Mouse (Mus musculus) lung, postnatal 4 days (tissue): ENCODE data around the gene Trim67.
A peak's percentile ranks its signal among the peaks of the same experiment; 100 is the strongest.

Experiments
- DNase-seq, 2 experiments: peaks; one replicate each; pipeline ENCODE4 v3.0.0; 2021

Gene Trim67

GRCm38 (mm10) chr8:124792708-124793107, at the start of gene Trim67:
Trim67 (plus strand) TSS chr8:124793092.
- DNase-seq, result peak; percentile 59 to 74

DNA sequence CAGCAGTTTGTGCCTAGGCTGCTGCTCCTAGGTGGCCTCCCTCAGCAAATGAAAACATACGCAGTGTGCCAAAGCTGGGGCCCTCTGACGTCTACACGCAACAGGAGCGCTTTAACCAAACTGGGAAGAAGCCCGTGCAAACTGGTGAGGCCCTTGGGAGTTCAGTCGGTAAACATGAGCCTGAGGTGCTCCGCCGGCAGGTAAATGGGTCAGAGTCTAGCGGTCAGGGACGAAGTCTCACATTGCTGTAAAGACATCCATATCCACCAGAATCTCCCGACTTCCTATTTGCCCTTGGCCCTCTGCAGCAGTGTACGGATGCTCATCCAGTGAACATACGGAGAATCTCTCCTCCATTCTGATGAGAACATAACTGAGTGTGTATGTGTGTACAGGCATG, 46.2 kb upstream of the Trim67 start:
- no peak for DNase-seq

- DNase-seq, result peak; percentile 43 to 47
Observed at GRCm38 (mm10) chr8:124751191-124751590, 41.7 kb upstream of the Trim67 start.

DNA sequence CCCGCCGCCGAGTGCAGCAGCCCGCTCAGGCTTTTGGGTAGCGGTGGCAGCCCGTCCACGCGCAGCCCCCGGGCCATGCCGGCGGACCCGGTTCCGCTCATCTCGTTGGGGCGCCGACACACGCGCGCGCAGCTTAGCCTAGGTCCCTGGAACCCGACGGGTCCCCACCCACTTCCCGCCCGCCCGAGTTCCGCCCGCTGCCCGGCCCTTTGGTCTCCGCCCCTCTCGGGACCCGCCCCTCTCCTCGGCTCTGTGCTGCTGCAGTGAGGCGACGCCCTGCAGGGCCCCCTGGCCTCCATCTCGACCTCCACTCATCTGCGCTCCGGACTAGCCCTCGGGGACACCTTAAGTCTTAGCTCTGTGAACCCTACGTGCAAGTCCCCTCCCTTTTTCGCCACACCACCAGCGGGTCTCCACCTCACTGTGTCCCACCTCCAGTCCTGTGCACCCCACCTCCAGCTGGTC, 41.2 kb upstream of the Trim67 start, which contains the start of gene Fam89a:
TSS of gene Fam89a (minus strand) at position 124 of the 465 bp plus-strand sequence.
- peak; percentile 79 to 83 for DNase-seq

DNA sequence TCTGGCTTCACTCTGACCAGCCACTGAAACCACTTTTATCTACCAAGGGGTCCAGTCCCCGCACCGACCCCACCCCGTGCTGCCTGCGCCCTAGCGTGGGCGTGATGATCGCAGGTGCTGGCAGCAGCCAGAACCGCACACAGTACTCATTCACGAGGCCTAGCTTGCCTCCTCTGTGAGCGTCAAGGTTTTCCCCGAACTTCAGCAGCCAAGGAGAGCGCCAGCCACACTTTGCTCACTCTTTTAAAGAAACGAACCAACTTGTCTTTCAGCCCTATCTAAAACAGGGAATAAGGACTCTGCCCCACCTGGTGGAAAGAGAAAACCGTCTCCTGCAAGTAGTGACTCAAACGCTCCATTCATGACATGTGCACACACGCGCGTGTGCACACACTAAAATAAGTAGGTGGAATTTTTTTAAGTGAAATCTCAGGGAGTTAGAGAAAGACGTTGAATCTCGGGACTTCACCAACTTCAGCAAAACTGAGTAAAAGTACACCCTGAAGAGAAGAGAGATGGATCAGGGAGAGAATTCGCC, 40.5 kb upstream of the Trim67 start:
- no peak for DNase-seq

DNA sequence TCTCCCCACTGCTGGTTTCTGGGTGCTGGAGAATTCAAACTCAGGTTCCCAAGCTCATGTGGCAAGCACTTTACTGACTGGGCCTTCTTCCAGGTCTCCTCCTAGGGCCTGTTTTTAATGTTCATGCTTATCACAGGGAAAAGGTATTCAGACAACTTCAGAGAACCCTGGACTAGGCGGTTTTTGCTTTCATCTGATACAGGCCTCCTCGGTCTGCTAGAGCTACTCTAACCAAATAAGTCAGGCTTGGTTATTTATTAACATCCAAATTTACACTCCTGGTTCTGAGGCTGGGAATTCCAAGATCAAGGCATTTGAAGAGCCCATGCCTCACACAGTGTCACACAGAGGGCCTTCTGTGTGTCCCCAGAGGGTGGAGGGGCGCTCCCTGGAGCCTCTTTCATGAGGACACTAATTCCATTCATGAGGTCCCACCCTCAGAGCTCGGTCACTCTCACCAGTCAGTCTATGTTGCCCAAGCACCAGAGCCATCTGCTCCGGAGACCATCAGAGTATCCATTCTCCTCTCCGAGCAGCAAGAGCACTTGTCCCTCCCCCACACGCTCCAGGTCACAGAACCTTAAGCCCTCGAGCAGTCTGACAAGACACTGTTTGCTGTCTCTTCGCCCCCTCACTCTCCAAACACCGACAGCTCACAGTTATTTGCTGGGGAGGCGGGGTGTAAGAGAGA, 38.6 kb upstream of the Trim67 start:
- peak in 1 of 2 experiments; percentile 31 for DNase-seq

- DNase-seq, result no peak
Observed at GRCm38 (mm10) chr8:124754792-124755190, 38.1 kb upstream of the Trim67 start.

GRCm38 (mm10) chr8:124755481-124755880, 37.4 kb upstream of the Trim67 start:
- DNase-seq, result no peak

GRCm38 (mm10) chr8:124756153-124756552, 36.7 kb upstream of the Trim67 start:
- DNase-seq, result no peak

GRCm38 (mm10) chr8:124756601-124757000, 36.3 kb upstream of the Trim67 start:
- no peak for DNase-seq

GRCm38 (mm10) chr8:124758544-124758943, 34.3 kb upstream of the Trim67 start:
- DNase-seq, result peak; percentile 37 to 64

DNA sequence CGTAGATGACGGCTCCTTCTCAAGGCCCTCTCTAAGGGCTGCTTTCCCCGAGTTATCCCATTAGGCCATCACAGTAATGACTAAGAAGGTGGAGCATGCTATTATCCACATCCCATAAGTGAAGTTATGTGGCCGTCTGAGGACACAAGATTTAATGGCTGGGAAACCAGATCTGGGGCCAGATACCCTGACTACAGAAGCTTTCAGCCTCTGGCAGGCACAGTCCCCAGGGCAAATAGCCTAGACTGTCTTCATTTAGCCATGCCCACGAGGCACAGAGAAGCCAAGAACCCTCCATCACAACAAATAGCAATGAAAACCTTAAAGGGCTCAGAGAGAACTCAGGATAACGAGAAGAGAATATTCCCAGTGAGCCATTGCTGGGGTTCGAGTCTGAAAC, 29.8 kb upstream of the Trim67 start:
- no peak for DNase-seq

GRCm38 (mm10) chr8:124772389-124772788, 20.5 kb upstream of the Trim67 start:
- no peak for DNase-seq

DNA sequence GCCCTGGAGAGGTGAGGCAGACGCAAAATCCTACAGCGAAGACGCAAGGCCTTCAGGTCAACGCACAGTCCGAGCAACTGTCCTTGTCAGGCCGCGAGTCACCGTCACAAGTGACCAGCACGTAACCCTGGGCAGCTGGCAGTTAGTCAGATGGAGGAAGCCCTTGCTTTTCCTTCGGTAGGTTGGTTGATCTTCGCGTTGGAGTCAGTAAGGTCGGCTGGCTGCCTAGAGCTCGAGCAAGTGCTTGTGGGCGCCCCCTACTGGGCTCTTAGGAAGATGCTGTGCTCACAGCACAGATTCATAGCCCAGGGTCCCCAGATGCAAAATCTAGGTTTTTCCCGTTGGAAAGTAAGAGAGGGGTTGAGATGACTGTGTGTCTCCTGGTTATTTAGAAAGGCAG, 17.2 kb upstream of the Trim67 start:
- DNase-seq, result peak; percentile 62 to 74

GRCm38 (mm10) chr8:124780236-124780635, 12.7 kb upstream of the Trim67 start:
- DNase-seq, result peak; percentile 25 to 43

DNA sequence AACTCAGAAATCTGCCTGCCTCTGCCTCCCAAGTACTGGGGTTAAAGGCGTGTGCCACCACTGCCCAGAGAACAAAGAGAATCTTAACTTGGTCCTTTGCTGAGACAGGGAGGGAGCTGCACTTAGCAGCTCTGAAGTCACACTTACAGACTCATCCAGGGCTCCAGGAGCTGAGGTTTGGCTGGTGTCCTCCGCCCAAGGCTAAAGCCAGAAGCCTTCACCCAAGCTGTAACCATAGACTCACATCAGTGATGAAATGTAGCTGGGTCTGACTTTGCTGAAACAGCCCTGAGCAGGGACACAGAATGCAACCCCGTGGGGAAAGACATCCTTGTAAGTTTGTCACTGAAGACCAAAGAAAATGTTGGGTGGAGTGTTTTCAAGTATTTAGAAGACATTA, 10.5 kb upstream of the Trim67 start:
- DNase-seq, result no peak

- DNase-seq, result no peak
Observed at GRCm38 (mm10) chr8:124783228-124783627, 9.7 kb upstream of the Trim67 start.

GRCm38 (mm10) chr8:124784613-124785012, 8.3 kb upstream of the Trim67 start:
- DNase-seq, result no peak

- DNase-seq, result no peak
Observed at GRCm38 (mm10) chr8:124790676-124791075, 2.2 kb upstream of the Trim67 start.

- DNase-seq, result no peak
Observed at GRCm38 (mm10) chr8:124791751-124792150, 1.1 kb upstream of the Trim67 start.

DNA sequence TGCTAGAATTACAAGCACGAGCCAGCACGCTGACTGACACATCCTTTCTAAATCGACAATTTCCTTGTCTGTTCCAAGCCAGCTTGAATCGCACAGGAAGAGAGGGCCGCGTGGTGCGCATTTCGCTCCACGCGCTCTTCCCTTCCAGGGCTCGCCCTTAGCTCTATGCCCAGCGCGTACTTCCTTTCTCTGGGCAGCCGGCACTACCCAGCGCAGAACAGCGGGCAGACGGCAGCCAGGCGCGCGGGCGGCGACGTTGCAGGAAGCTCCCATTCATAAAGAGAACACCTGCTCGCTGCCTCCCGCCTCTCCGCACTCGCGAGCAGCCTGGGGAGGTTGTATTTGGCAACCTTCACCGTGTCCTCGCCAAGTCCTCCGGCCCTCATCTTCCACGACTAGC, 706 bp upstream of the Trim67 start:
- no peak for DNase-seq

GRCm38 (mm10) chr8:124793172-124793651, 320 bp downstream of the Trim67 start:
- DNase-seq, result peak; percentile 92

GRCm38 (mm10) chr8:124793661-124794485, 981 bp downstream of the Trim67 start:
- peak; percentile 21 to 50 for DNase-seq

GRCm38 (mm10) chr8:124794486-124794780, 1.5 kb downstream of the Trim67 start:
- peak; percentile 74 to 75 for DNase-seq
